Mouse (Mus musculus): ENCODE results near the gene Atxn7l3.

DNA sequence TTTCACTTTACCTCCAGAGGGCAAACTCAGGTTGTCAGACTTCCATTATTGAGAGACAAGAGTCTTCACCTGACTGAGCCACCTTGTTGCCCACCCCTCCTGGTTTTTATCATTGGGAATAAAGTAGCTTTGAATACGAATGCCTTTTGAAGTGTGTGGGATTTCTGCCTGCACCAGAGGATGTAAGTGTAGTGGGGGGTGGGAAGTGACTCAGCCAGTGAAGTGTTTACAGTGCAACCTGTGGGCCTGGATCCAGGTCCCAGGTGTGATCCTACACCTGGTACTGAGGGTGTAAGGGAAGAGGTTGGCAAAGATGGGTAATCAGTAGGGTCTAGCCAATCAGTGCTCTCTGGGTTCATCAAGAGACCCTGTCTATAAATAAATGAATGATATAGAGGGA is 27.1 kb upstream of the Atxn7l3 start:
- TF ChIP-seq CTCF (IDR thresholded peaks at IDR 0.05; ENCODE audit: extremely low read depth, insufficient read length, insufficient replicate concordance, low read depth, low read length), result no peak
- no peak for TF ChIP-seq POLR2A (IDR thresholded peaks at IDR 0.05; ENCODE audit: low read depth, low read length)

Measured in small intestine, adult 2 months (tissue).